Comparison of ENCODE assay signal across 8 mouse cellular contexts in genomic region chrX:106920828-106921619, GRCm38 (mm10). TPM values are rescaled to one million over a fixed set of nuclear protein-coding genes. Genes with fewer than 3 reads are reported as not detected.
A peak's percentile ranks its signal among the peaks of the same experiment; 100 is the strongest.
DNase-seq lines count a peak whose midpoint lies in the region; ATAC-seq lines count a peak whose summit lies in the region.

No protein-coding gene starts in this region.

- peak overlapping the region; percentile 46 for H3K4me2 ChIP-seq in lung, embryonic 15.5 days
- H3K4me2 ChIP-seq in embryonic facial prominence, embryonic 12.5 days (replicated peaks) = peak overlapping the region; percentile 35
- H3K4me2 ChIP-seq in neural tube, embryonic 15.5 days = peak overlapping the region; percentile 54

- DNase-seq in lung, postnatal 36 days = no peak
- no peak for DNase-seq in limb, embryonic 10.5 days (ENCODE audit: low spot score)
- DNase-seq in thymus, postnatal 4 days = no peak
- DNase-seq in urinary bladder, adult 18-20 months (ENCODE audit: low spot score in 2 of 2) = no peak

- no peaks in the 10 kb centered on the region for H3K9me3 ChIP-seq in lung, embryonic 15.5 days
- H3K9me3 ChIP-seq in embryonic facial prominence, embryonic 12.5 days = no peaks in the 10 kb centered on the region
- no peaks in the 10 kb centered on the region for H3K9me3 ChIP-seq in limb, embryonic 10.5 days (replicated peaks)
- H3K9me3 ChIP-seq in neural tube, embryonic 15.5 days (replicated peaks) = no peaks in the 10 kb centered on the region

- peak overlapping the region; percentile 42 for H3K4me3 ChIP-seq in lung, embryonic 15.5 days
- peak overlapping the region; percentile 42 for H3K4me3 ChIP-seq in embryonic facial prominence, embryonic 12.5 days
- peak overlapping the region; percentile 52 for H3K4me3 ChIP-seq in limb, embryonic 10.5 days
- peak overlapping the region; percentile 45 for H3K4me3 ChIP-seq in neural tube, embryonic 15.5 days (replicated peaks)

- H3K9ac ChIP-seq in lung, embryonic 15.5 days = peak overlapping the region; percentile 38; the same call in 1 of the 2 replicates
- H3K9ac ChIP-seq in embryonic facial prominence, embryonic 12.5 days = peak overlapping the region; percentile 55
- H3K9ac ChIP-seq in neural tube, embryonic 15.5 days (replicated peaks) = peak overlapping the region; percentile 28; the same call in 1 of the 2 replicates

- no peaks in the 10 kb centered on the region for H3K4me1 ChIP-seq in lung, embryonic 15.5 days
- no peaks in the 10 kb centered on the region for H3K4me1 ChIP-seq in embryonic facial prominence, embryonic 12.5 days
- no peaks in the 10 kb centered on the region for H3K4me1 ChIP-seq in limb, embryonic 10.5 days
- H3K4me1 ChIP-seq in neural tube, embryonic 15.5 days = no peaks in the 10 kb centered on the region

- no peaks in the 10 kb centered on the region for H3K36me3 ChIP-seq in lung, embryonic 15.5 days
- no peaks in the 10 kb centered on the region for H3K36me3 ChIP-seq in embryonic facial prominence, embryonic 12.5 days
- H3K36me3 ChIP-seq in limb, embryonic 10.5 days = peaks cover 14% of the 10 kb centered on the region
- no peaks in the 10 kb centered on the region for H3K36me3 ChIP-seq in neural tube, embryonic 15.5 days

- no peak for ATAC-seq in lung, embryonic 15.5 days (ENCODE audit: borderline replicate concordance, extremely low read depth, low FRiP score, low TSS enrichment)
- ATAC-seq in embryonic facial prominence, embryonic 12.5 days (ENCODE audit: insufficient number of reproducible peaks, insufficient read depth, low FRiP score, low TSS enrichment) = no peak
- ATAC-seq in neural tube, embryonic 15.5 days (ENCODE audit: low FRiP score) = no peak
- no peak for ATAC-seq in activated CD4-positive, CD25-positive, alpha-beta regulatory T cell, adult 4 months

- no peaks in the 10 kb centered on the region for H3K27me3 ChIP-seq in lung, embryonic 15.5 days
- no peaks in the 10 kb centered on the region for H3K27me3 ChIP-seq in embryonic facial prominence, embryonic 12.5 days
- peaks cover 40% of the 10 kb centered on the region for H3K27me3 ChIP-seq in limb, embryonic 10.5 days (ENCODE audit: low read depth, poor library complexity, severe bottlenecking)
- H3K27me3 ChIP-seq in neural tube, embryonic 15.5 days (replicated peaks) = no peaks in the 10 kb centered on the region

- WGBS in lung, embryonic 15.5 days = 15% methylated on average over 9 of the region's 9 CpGs
- 15% methylated on average over 9 of the region's 9 CpGs for WGBS in embryonic facial prominence, embryonic 12.5 days
- WGBS in limb, embryonic 10.5 days = 9% methylated on average over 9 of the region's 9 CpGs
- 17% methylated on average over 9 of the region's 9 CpGs for WGBS in neural tube, embryonic 15.5 days

- peak overlapping the region; percentile 57 for H3K27ac ChIP-seq in lung, embryonic 15.5 days
- peak overlapping the region; percentile 63; the same call in 1 of the 2 replicates for H3K27ac ChIP-seq in embryonic facial prominence, embryonic 12.5 days
- H3K27ac ChIP-seq in limb, embryonic 10.5 days = peak overlapping the region; percentile 86
- peak overlapping the region; percentile 51; the same call in 1 of the 2 replicates for H3K27ac ChIP-seq in neural tube, embryonic 15.5 days (replicated peaks)

RNA-seq across cellular contexts. Expression of gene Lpar4, which starts 0.6 kb away (rescaled TPM):
- 18.2 and 19.3 TPM in 2 replicates for polyA plus RNA-seq in lung, embryonic 15.5 days (2015; fragmentation: Nextera tagmentation; extraction: Ambion mirVana)
- polyA plus RNA-seq in embryonic facial prominence, embryonic 12.5 days (2016; fragmentation: Nextera tagmentation; extraction: Ambion mirVana) = 30.8 and 32.2 TPM in 2 replicates
- 15.9 and 23.3 TPM in 2 replicates for polyA plus RNA-seq in limb, embryonic 10.5 days (2016; fragmentation: Nextera tagmentation; extraction: Ambion mirVana)
- polyA plus RNA-seq in neural tube, embryonic 15.5 days (2015; fragmentation: Nextera tagmentation; extraction: Ambion mirVana) = 7.4 and 8.8 TPM in 2 replicates
- under 1 TPM in 1 of 2 experiments, not detected in 1; 0.17 TPM for polyA plus RNA-seq in activated CD4-positive, CD25-positive, alpha-beta regulatory T cell, adult 4 months (2017; shearing (Covaris generic))
